Mouse (Mus musculus) G1E (cell line): ENCODE results near the gene Ccser1. TPM values are rescaled to one million over a fixed set of nuclear protein-coding genes. Genes with fewer than 3 reads are reported as not detected.

ENCODE experiments used
- ATAC-seq: 2 replicates; pipeline ENCODE4 v1.8.0; 2016; ENCODE audit warnings: mild to moderate bottlenecking; ENCODE audit not compliant: insufficient number of reproducible peaks, poor library complexity, low FRiP score, severe bottlenecking; ENCODE audit errors: extremely low read depth
- DNase-seq: peaks from one replicate; pipeline ENCODE4 v3.0.0; 2012; ENCODE audit warnings: low spot score
- H3K27me3 ChIP-seq: 2 replicates; pipeline ENCODE4 v1.6.1; 2012; ENCODE audit warnings: mild to moderate bottlenecking, low read length, inconsistent platforms; ENCODE audit not compliant: insufficient read depth
- H3K36me3 ChIP-seq: replicated peaks from 2 replicates; pipeline ENCODE3; 2012; ENCODE audit warnings: mild to moderate bottlenecking, inconsistent platforms
- H3K4me1 ChIP-seq: 2 replicates; pipeline ENCODE4 v1.6.1; 2012; ENCODE audit warnings: low read depth, low read length, inconsistent platforms, mixed read lengths; ENCODE audit not compliant: insufficient read depth
- H3K4me3 ChIP-seq: 2 replicates; pipeline ENCODE4 v1.5.1; 2012; ENCODE audit warnings: low read depth, mild to moderate bottlenecking, inconsistent platforms, low read length, moderate library complexity, mixed read lengths
- H3K9me3 ChIP-seq: replicated peaks from 2 replicates; pipeline ENCODE4 v1.6.1; 2012; ENCODE audit warnings: inconsistent platforms
- CTCF ChIP-seq: IDR thresholded peaks from 2 replicates; pipeline ENCODE4 v1.5.1; 2012; ENCODE audit warnings: low read depth, low read length, inconsistent platforms, mixed read lengths
- GATA1 ChIP-seq: IDR thresholded peaks from 2 replicates; pipeline ENCODE4 v1.6.1; 2012; ENCODE audit warnings: borderline replicate concordance, low read length, inconsistent platforms, mixed read lengths
- GATA2 ChIP-seq: IDR thresholded peaks from 2 replicates; pipeline ENCODE4 v1.6.1; 2012; ENCODE audit warnings: low read depth, low read length, inconsistent platforms, borderline replicate concordance
- POLR2AphosphoS5 ChIP-seq: IDR thresholded peaks from 2 replicates; pipeline ENCODE4 v1.6.1; 2012; ENCODE audit warnings: low read depth, low read length, inconsistent platforms; ENCODE audit not compliant: insufficient replicate concordance
- TAL1 ChIP-seq: conservative IDR thresholded peaks from 2 replicates; pipeline ENCODE4 v1.6.1; 2012; ENCODE audit warnings: low read depth, low read length, inconsistent platforms, mixed read lengths
- polyA plus RNA-seq: library from polyadenylated mRNA; stranded (reverse); fragments of >175 nt; gene quantifications from 2 replicates; pipeline ENCODE4 v1.2.3, GENCODE M21; 2012
- total RNA-seq, 2 experiments: library from RNA; stranded (forward) in 1 of 2; stranded (reverse) in 1 of 2; fragments of 200-1000 nt in 1 of 2; fragments of >200 nt in 1 of 2; fragmentation: Nextera tagmentation in 1 of 2; gene quantifications; 2 replicates each; pipeline ENCODE4 v1.2.3; 2014 to 2017

Ccser1 gene
- total and polyA plus RNA-seq, 3 experiments: 0.11 TPM; not detected in 2

DNA sequence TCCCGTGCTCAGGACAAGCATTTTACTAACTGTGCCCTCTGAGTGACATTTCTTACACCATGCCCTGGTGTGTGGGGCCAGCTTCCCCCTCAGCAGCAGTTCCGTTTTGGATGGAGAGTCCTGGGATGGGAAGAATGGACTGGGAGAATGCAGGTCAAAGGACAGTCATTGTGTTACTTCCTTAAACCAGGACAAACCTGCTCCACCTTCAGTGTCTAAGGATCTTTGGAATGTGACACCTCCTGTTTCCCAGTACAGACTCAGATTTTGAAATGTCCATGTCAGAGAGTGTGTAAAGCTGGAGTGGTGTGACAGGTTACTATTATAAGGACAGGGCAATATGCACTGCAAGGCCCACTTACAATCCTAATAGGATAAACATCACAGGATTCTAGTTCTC lies 8.9 kb downstream of the Ccser1 start:
- no peak overlapping the region for H3K4me3 ChIP-seq
- ATAC-seq (no peak), DNase-seq (no peak)
- H3K27me3 ChIP-seq: no peaks in the 10 kb centered on the region; the same call in 1 of the 2 replicates
- TF ChIP-seq TAL1 (no peak), GATA2 (no peak), POLR2AphosphoS5 (no peak), CTCF (no peak), GATA1 (no peak)
- H3K9me3 ChIP-seq: no peaks in the 10 kb centered on the region
- H3K36me3 ChIP-seq: no peaks in the 10 kb centered on the region
- H3K4me1 ChIP-seq: 0 out of 2 replicates have a peak, but pooled peaks cover 6% of the 10 kb centered on the region

DNA sequence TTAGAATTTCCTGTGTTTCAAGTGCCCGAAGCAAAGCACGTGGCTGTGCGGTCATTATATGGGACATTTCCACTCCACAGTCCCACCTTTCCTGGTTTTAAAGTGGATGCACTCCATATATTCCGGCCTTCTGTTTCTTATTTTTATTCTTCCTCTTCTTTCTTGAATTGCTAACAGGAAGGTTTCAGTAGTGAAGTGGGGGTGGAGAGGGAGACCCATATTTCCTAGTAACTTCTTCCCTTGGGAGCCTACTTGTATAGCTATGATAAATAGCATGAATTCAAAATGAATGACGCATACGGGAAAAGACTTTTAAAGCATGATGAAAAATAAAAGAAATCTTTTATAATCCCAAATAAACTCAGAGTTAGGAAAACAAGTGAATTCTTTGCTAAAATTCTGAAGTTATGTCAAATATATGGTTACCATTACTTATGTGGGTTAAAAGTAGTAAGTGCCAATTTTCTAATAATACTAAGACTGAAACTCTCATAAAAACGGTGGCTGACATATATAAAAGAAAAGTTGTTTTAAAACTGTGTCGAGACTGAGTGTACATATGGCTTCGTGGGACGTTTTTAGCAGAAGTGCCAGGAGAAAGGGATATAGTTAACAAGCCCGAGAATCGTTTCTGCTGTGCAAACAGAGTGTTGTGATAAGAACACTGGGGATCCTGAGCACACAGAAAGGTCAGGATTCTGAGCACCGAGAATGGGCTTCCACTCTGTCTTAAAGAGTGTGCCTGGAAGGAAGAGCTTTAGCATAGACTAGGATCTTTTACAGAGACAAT lies 11.7 kb downstream of the Ccser1 start:
- TF ChIP-seq CTCF (no peak), POLR2AphosphoS5 (no peak)
- H3K9me3 ChIP-seq: no peaks in the 10 kb centered on the region
- H3K27me3 ChIP-seq: no peaks in the 10 kb centered on the region; the same call in 1 of the 2 replicates
- no peak for ATAC-seq
- H3K36me3 ChIP-seq: no peaks in the 10 kb centered on the region
- H3K4me1 ChIP-seq: no peaks in the 10 kb centered on the region
- no peak for DNase-seq
- H3K4me3 ChIP-seq: no peak overlapping the region

DNA sequence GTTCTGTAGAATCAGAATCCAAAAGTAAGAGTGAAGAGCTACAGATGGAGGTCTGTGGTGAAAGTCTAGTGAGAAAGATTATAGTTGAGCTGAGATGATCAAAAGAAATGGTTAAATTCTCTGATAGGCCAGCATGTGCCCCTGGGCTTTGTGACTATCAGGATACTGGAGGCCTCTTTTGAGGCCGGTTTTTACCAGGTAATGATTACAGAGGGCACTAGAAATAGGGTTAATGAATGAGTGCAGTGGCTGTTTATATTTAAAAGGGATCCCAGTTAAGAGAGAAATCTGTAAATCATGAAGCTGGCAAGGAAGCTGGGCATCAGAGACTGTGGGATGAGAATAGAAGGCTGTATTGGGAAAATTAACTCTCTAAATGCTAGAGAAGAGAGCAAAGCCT lies 23.2 kb downstream of the Ccser1 start:
- no peak for TF ChIP-seq CTCF
- TF ChIP-seq GATA1: no peak
- TF ChIP-seq POLR2AphosphoS5: no peak
- DNase-seq (no peak), ATAC-seq (no peak)
- Histone ChIP-seq H3K4me3 (no peak overlapping the region), H3K27me3 (no peaks in the 10 kb centered on the region), H3K36me3 (no peaks in the 10 kb centered on the region), H3K4me1 (no peaks in the 10 kb centered on the region), H3K9me3 (no peaks in the 10 kb centered on the region)

DNA sequence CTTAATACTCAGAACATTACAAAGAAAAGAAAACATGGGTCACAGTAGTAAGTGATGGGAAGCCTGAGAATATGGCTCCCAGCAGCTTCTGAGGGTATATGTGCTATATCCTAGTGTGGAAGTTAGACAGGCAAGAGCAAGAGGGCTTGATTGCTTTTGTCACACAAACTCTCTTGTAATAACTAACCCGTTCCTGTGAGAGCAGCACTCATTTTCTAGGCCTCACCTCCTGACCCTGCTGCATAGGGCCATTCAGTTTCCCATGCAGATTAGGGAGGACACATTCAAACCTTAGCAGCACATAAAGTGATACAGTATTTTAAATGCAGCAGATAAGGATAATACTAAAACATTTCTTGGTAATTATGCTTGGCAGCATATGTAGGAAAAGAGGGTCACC lies 25.9 kb downstream of the Ccser1 start:
- TF ChIP-seq GATA1 (no peak), CTCF (no peak), TAL1 (no peak), POLR2AphosphoS5 (no peak)

DNA sequence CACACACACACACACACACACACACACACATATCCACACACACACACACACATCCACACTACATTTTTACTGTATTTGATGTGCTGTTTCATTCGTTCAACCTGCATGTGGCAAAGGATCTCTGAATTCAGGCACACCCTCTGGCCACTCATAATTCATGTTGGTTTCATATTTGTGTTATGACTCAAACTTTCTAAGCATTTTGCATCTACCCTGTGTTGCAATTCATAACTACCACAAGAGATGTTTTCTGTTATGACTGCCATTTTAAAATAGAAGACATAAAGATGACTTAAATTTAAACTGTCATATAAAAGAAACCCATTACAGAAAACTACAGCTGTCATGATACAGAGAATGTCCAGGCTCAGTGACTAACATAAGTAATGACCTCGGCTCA lies 26.5 kb downstream of the Ccser1 start:
- TF ChIP-seq POLR2AphosphoS5 (no peak), GATA1 (no peak), TAL1 (no peak), GATA2 (no peak), CTCF (no peak)
- H3K36me3 ChIP-seq: no peaks in the 10 kb centered on the region
- H3K4me3 ChIP-seq: no peak overlapping the region
- DNase-seq: no peak
- H3K4me1 ChIP-seq: no peaks in the 10 kb centered on the region
- ATAC-seq: no peak
- H3K9me3 ChIP-seq: no peaks in the 10 kb centered on the region
- H3K27me3 ChIP-seq: no peaks in the 10 kb centered on the region

More for the DNA sequence above, 25.9 kb downstream of the Ccser1 start:
- no peak overlapping the region for H3K4me3 ChIP-seq
- no peaks in the 10 kb centered on the region for H3K27me3 ChIP-seq
- DNase-seq (no peak), ATAC-seq (no peak)
- H3K4me1 ChIP-seq: no peaks in the 10 kb centered on the region
- H3K36me3 ChIP-seq: no peaks in the 10 kb centered on the region
- no peaks in the 10 kb centered on the region for H3K9me3 ChIP-seq

DNA sequence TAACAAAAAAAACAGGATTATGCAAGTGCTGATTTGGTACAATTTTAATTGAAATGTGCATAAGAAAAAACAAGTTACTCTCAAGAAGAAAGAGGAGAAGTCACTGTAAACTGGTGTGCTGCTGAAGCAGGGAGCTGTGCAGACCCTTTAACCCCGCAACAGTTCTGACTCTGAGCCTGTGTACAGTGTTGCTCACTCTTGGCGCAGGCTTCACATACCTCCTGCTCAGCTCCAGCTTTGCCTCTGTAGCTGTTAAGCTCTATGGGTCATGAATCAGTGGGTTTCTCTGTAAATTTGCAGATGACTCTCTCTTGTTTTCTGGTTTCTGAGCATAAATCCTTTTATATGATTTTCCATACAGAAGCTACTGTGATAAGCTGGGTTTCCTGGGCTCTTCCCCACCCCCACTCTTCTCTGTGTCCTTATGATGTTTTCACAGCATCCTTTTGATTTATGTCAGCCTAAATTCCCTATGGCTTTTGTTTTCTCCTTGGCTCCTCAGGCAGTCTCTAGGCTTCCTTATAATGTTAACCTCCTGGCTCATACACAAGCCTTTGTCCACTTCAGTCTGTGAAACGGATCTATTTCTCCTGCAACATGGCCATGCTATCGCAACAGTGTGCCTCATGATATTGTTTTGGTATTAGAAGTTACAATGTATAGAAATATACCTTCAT lies 30.1 kb downstream of the Ccser1 start:
- DNase-seq (no peak), ATAC-seq (no peak)
- no peak overlapping the region for H3K4me3 ChIP-seq
- H3K9me3 ChIP-seq: no peaks in the 10 kb centered on the region
- no peaks in the 10 kb centered on the region for H3K36me3 ChIP-seq
- TF ChIP-seq GATA2 (no peak), POLR2AphosphoS5 (no peak), CTCF (no peak), TAL1 (no peak), GATA1 (no peak)
- H3K27me3 ChIP-seq: no peaks in the 10 kb centered on the region
- no peaks in the 10 kb centered on the region for H3K4me1 ChIP-seq
